16 mouse cellular contexts compared by ENCODE assay signal in genomic region chr5:117818800-117819199, GRCm38 (mm10).
"Had no signal": no experiment of that assay in that cellular context is flagged by ENCODE, and none has a peak within 500 bp of the region (broad histone marks: within the 10 kb centered on the region; RNA-seq: fewer than 3 reads in every experiment).

No protein-coding gene starts in this region.

- H3K9ac ChIP-seq: limb, embryonic 15.5 days; liver, embryonic 12.5 days; lung, embryonic 14.5 days; neural tube, embryonic 15.5 days had no signal

- H3K36me3 ChIP-seq: limb, embryonic 15.5 days; liver, embryonic 12.5 days; neural tube, embryonic 15.5 days had no signal

- ATAC-seq: liver, embryonic 12.5 days had no signal

- H3K4me2 ChIP-seq: limb, embryonic 15.5 days; liver, embryonic 12.5 days; lung, embryonic 14.5 days; neural tube, embryonic 15.5 days had no signal

- H3K9me3 ChIP-seq: limb, embryonic 15.5 days; liver, embryonic 12.5 days; megakaryocyte, embryonic 14.5 days; neural tube, embryonic 15.5 days had no signal

- H3K4me1 ChIP-seq: limb, embryonic 15.5 days; liver, embryonic 12.5 days; megakaryocyte, embryonic 14.5 days; neural tube, embryonic 15.5 days had no signal

- DNase-seq: kidney, adult 11 months; kidney, adult 9 months; kidney, postnatal 36 days; lung, embryonic 14.5 days; lung, postnatal 10 days; lung, postnatal 4 days; right cerebral cortex, postnatal 4 days; spleen, adult 18-20 months; thymus, adult 18-20 months; thymus, postnatal 14 days had no signal

- H3K4me3 ChIP-seq: limb, embryonic 15.5 days; liver, embryonic 12.5 days; megakaryocyte, embryonic 14.5 days; myocyte; neural tube, embryonic 15.5 days had no signal

- H3K27me3 ChIP-seq: limb, embryonic 15.5 days; liver, embryonic 12.5 days; neural tube, embryonic 15.5 days had no signal

- H3K27ac ChIP-seq: kidney, postnatal 0 days; limb, embryonic 15.5 days; liver, embryonic 12.5 days; neural tube, embryonic 15.5 days had no signal
